In genomic region chr11:95779366-95779765, GRCm38 (mm10) we compare ENCODE assay signal across 20 mouse cellular contexts. TPM values are rescaled to one million over a fixed set of nuclear protein-coding genes. Genes with fewer than 3 reads are reported as not detected.
DNase-seq lines count a peak whose midpoint lies in the region; ATAC-seq and TF ChIP-seq lines count a peak whose summit lies in the region.
"Had no signal": no experiment of that assay in that cellular context is flagged by ENCODE, and none has a peak within 500 bp of the region (broad histone marks: within the 10 kb centered on the region; RNA-seq: fewer than 3 reads in every experiment).

No protein-coding gene starts in this region.

- no peak for ATAC-seq in liver, embryonic 13.5 days (ENCODE audit: low read depth)
- ATAC-seq: CD4-positive, CD25-positive, alpha-beta regulatory T cell, adult 4 months; forebrain, postnatal 0 days; hindbrain, embryonic 16.5 days; intestine, embryonic 15.5 days; midbrain, embryonic 13.5 days had no signal

- no peak for TF ChIP-seq CTCF in C2C12 (IDR thresholded peaks at IDR 0.05; ENCODE audit: control insufficient read depth, insufficient read depth, insufficient read length)
- no peak for TF ChIP-seq CTCF in embryonic fibroblast, embryonic 13.5 days (IDR thresholded peaks at IDR 0.05; ENCODE audit: borderline replicate concordance, insufficient read depth, low read length)

- H3K4me1 ChIP-seq in liver, embryonic 13.5 days (replicated peaks): peaks cover 42% of the 10 kb centered on the region
- H3K4me1 ChIP-seq in embryonic fibroblast, embryonic 13.5 days (ENCODE audit: control insufficient read depth, insufficient read depth, low read length): peaks cover 6% of the 10 kb centered on the region; the same call in 1 of the 2 replicates
- no peaks in the 10 kb centered on the region for H3K4me1 ChIP-seq in hindbrain, embryonic 10.5 days (replicated peaks)
- H3K4me1 ChIP-seq: intestine, embryonic 15.5 days; limb, embryonic 10.5 days; midbrain, embryonic 13.5 days; neural tube, embryonic 12.5 days; stomach, embryonic 15.5 days had no signal

- H3ac ChIP-seq in C2C12 (ENCODE audit: control insufficient read depth, insufficient read length, low read depth) (no peak overlapping the region), myocyte (ENCODE audit: control insufficient read depth, insufficient read length) (no peak overlapping the region)

- H3K79me3 ChIP-seq in C2C12 (ENCODE audit: low read depth): no peaks in the 10 kb centered on the region

- DNase-seq in liver, embryonic 13.5 days: no peak
- DNase-seq in liver: no peak
- no peak for DNase-seq in embryo, embryonic 9.5 days (ENCODE audit: extremely low spot score)
- no peak for DNase-seq in hindbrain, embryonic 10.5 days (ENCODE audit: low spot score)
- DNase-seq: cerebellum, adult 11-12 months; embryo, embryonic 11 days; forebrain, postnatal 0 days; heart, postnatal 4 days had no signal

- no peaks in the 10 kb centered on the region for H3K79me2 ChIP-seq in C2C12 (ENCODE audit: control insufficient read depth, insufficient read depth)
- H3K79me2 ChIP-seq in myocyte (ENCODE audit: control insufficient read depth, insufficient read depth): no peaks in the 10 kb centered on the region

- 84% methylated on average over 4 of the region's 4 CpGs for WGBS in liver, embryonic 13.5 days (ENCODE audit: insufficient replicate concordance)
- 92% methylated on average over 4 of the region's 4 CpGs for WGBS in hindbrain, embryonic 10.5 days

- H3K36me3 ChIP-seq in liver, embryonic 13.5 days: 0 out of 2 replicates have a peak, but pooled peaks cover 5% of the 10 kb centered on the region
- no peaks in the 10 kb centered on the region for H3K36me3 ChIP-seq in C2C12 (ENCODE audit: control insufficient read depth, insufficient read depth)
- no peaks in the 10 kb centered on the region for H3K36me3 ChIP-seq in myocyte (ENCODE audit: control insufficient read depth, insufficient read depth)
- no peaks in the 10 kb centered on the region; the same call in 1 of the 2 replicates for H3K36me3 ChIP-seq in hindbrain, embryonic 10.5 days
- H3K36me3 ChIP-seq: intestine, embryonic 15.5 days; neural tube, embryonic 12.5 days; stomach, embryonic 15.5 days had no signal

- peak overlapping the region; percentile 69 for H3K4me2 ChIP-seq in liver, embryonic 13.5 days
- peak overlapping the region; percentile 72 for H3K4me2 ChIP-seq in myocyte (ENCODE audit: low read depth)
- H3K4me2 ChIP-seq: intestine, embryonic 15.5 days; midbrain, embryonic 13.5 days; neural tube, embryonic 12.5 days; stomach, embryonic 15.5 days had no signal

- TF ChIP-seq POLR2A in embryonic fibroblast, embryonic 13.5 days (IDR thresholded peaks at IDR 0.05; ENCODE audit: low read depth, low read length): no peak
- TF ChIP-seq POLR2A in myocyte (IDR thresholded peaks at IDR 0.05; ENCODE audit: insufficient read length, low read depth): no peak

- H3K9ac ChIP-seq in liver, embryonic 13.5 days: peak overlapping the region; percentile 77
- H3K9ac ChIP-seq: forebrain, postnatal 0 days; intestine, embryonic 15.5 days; midbrain, embryonic 13.5 days; neural tube, embryonic 12.5 days; stomach, embryonic 15.5 days had no signal

- peak overlapping the region; percentile 56 for H3K4me3 ChIP-seq in liver, embryonic 13.5 days (replicated peaks)
- H3K4me3 ChIP-seq in C2C12 (ENCODE audit: insufficient read depth, poor library complexity, severe bottlenecking) (no peak overlapping the region), myocyte (no peak overlapping the region)
- no peak overlapping the region for H3K4me3 ChIP-seq in embryonic fibroblast, embryonic 13.5 days (ENCODE audit: insufficient read depth, low read length)
- H3K4me3 ChIP-seq in hindbrain, embryonic 10.5 days: no peak overlapping the region
- H3K4me3 ChIP-seq: intestine, embryonic 15.5 days; limb, embryonic 10.5 days; midbrain, embryonic 13.5 days; neural tube, embryonic 12.5 days; stomach, embryonic 15.5 days had no signal

- peak overlapping the region; percentile 96 for H3K27ac ChIP-seq in liver, embryonic 13.5 days
- H3K27ac ChIP-seq in embryonic fibroblast, embryonic 13.5 days (ENCODE audit: insufficient read depth, low read length): peak overlapping the region; percentile 7; the same call in 1 of the 2 replicates
- H3K27ac ChIP-seq in hindbrain, embryonic 10.5 days: no peak overlapping the region
- H3K27ac ChIP-seq: intestine, embryonic 15.5 days; limb, embryonic 10.5 days; midbrain, embryonic 13.5 days; neural tube, embryonic 12.5 days; stomach, embryonic 15.5 days had no signal

- H3K9me3 ChIP-seq in liver, embryonic 13.5 days (replicated peaks): no peaks in the 10 kb centered on the region
- no peaks in the 10 kb centered on the region for H3K9me3 ChIP-seq in hindbrain, embryonic 10.5 days
- H3K9me3 ChIP-seq: intestine, embryonic 15.5 days; limb, embryonic 10.5 days; megakaryocyte, embryonic 14.5 days; midbrain, embryonic 13.5 days; neural tube, embryonic 12.5 days; stomach, embryonic 15.5 days had no signal

- H3K27me3 ChIP-seq in liver, embryonic 13.5 days: no peaks in the 10 kb centered on the region
- H3K27me3 ChIP-seq in C2C12 (ENCODE audit: control insufficient read depth, insufficient read depth, insufficient read length): no peaks in the 10 kb centered on the region
- H3K27me3 ChIP-seq in myocyte (ENCODE audit: control insufficient read depth, insufficient read depth, insufficient read length): no peaks in the 10 kb centered on the region
- no peaks in the 10 kb centered on the region for H3K27me3 ChIP-seq in hindbrain, embryonic 10.5 days (ENCODE audit: insufficient read depth, poor library complexity, severe bottlenecking)
- H3K27me3 ChIP-seq: intestine, embryonic 15.5 days; midbrain, embryonic 13.5 days; neural tube, embryonic 12.5 days; stomach, embryonic 15.5 days had no signal

TF ChIP-seq in C2C12, 6 proteins besides CTCF, POLR2A, EP300 and RAD21:
- peak; percentile 69 for TF ChIP-seq MYOD1 (IDR thresholded peaks at IDR 0.05; ENCODE audit: control insufficient read depth, insufficient read length, low read depth)
- TF ChIP-seq USF1 (IDR thresholded peaks at IDR 0.05; ENCODE audit: low read depth): no peak
- TF ChIP-seq MAX (IDR thresholded peaks at IDR 0.05): peak; percentile 73
- TF ChIP-seq FOSL1 (IDR thresholded peaks at IDR 0.05; ENCODE audit: insufficient read depth, low read length, poor library complexity, severe bottlenecking): peak; percentile 98
- peak; percentile 56 for TF ChIP-seq CEBPB (IDR thresholded peaks at IDR 0.05; ENCODE audit: low read depth)
- TF ChIP-seq MYOG (IDR thresholded peaks at IDR 0.05; ENCODE audit: control insufficient read depth, extremely low read depth, insufficient read length): no peak

TF ChIP-seq in myocyte, 11 proteins besides CTCF, POLR2A, EP300 and RAD21:
- TF ChIP-seq MYOD1 (IDR thresholded peaks at IDR 0.05; ENCODE audit: control insufficient read depth in 1 of 3, insufficient read length in 2 of 3, low read depth in 2 of 3) (peak in 2 of 3 experiments; percentile 19 to 33), TCF3 (IDR thresholded peaks at IDR 0.05; ENCODE audit: insufficient read length, low read depth) (no peak), CEBPB (IDR thresholded peaks at IDR 0.05; ENCODE audit: insufficient read depth, poor library complexity, severe bottlenecking) (peak; percentile 56), POLR2AphosphoS2 (IDR thresholded peaks at IDR 0.05; ENCODE audit: insufficient read length, low read depth) (no peak)
TF ChIP-seq in myocyte: peak in this region for 2.

RNA-seq across cellular contexts. Expression of gene Phospho1, which starts 44.9 kb away (rescaled TPM):
- 5.2 and 6.2 TPM in 2 replicates for polyA plus RNA-seq in liver, embryonic 13.5 days (2015; fragmentation: Nextera tagmentation; extraction: Ambion mirVana)
- polyA plus RNA-seq in C2C12 (2012; fragmentation: generic; extraction: Trizol) (98.3 TPM), myocyte (2012; fragmentation: generic; extraction: Trizol) (165 TPM)
- 5.5 TPM in 2 replicates for polyA plus RNA-seq in embryonic fibroblast, embryonic 13.5 days (2011; ENCODE audit: insufficient read length, low read depth, missing spikeins)
- 0.42 and 0.86 TPM in 2 replicates for polyA plus RNA-seq in hindbrain, embryonic 10.5 days (2016; fragmentation: Nextera tagmentation; extraction: Ambion mirVana)
- polyA plus RNA-seq: CD4-positive, CD25-positive, alpha-beta regulatory T cell, adult 4 months; forebrain, embryonic 11.5 days; forebrain, postnatal 0 days; hindbrain, embryonic 16.5 days; limb, embryonic 10.5 days; midbrain, embryonic 13.5 days; neural tube, embryonic 12.5 days had no signal

RNA-seq across cellular contexts. Expression of gene B130006D01Rik, which starts 56.0 kb away (rescaled TPM):
- polyA plus RNA-seq in liver, embryonic 13.5 days (2015; fragmentation: Nextera tagmentation; extraction: Ambion mirVana): 0.37 and 0.44 TPM in 2 replicates
- 0.02 TPM for polyA plus RNA-seq in C2C12 (2012; fragmentation: generic; extraction: Trizol)
- 0.89 and 0.93 TPM in 2 replicates for polyA plus RNA-seq in embryonic fibroblast, embryonic 13.5 days (2011; ENCODE audit: insufficient read length, low read depth, missing spikeins)
- polyA plus RNA-seq in myocyte (2012; fragmentation: generic; extraction: Trizol): 0.02 TPM
- 1.1 and 1.4 TPM in 2 replicates for polyA plus RNA-seq in hindbrain, embryonic 10.5 days (2016; fragmentation: Nextera tagmentation; extraction: Ambion mirVana)

RNA-seq across cellular contexts. Expression of gene Gngt2, which starts 57.6 kb away (rescaled TPM):
- polyA plus RNA-seq in liver, embryonic 13.5 days (2015; fragmentation: Nextera tagmentation; extraction: Ambion mirVana): 13.8 and 15.3 TPM in 2 replicates
- polyA plus RNA-seq in C2C12 (2012; fragmentation: generic; extraction: Trizol) (2.7 TPM), myocyte (2012; fragmentation: generic; extraction: Trizol) (1.1 TPM)
- 2.4 and 5.6 TPM in 2 replicates for polyA plus RNA-seq in embryonic fibroblast, embryonic 13.5 days (2011; ENCODE audit: insufficient read length, low read depth, missing spikeins)
- 7.9 and 8.4 TPM in 2 replicates for polyA plus RNA-seq in hindbrain, embryonic 10.5 days (2016; fragmentation: Nextera tagmentation; extraction: Ambion mirVana)

Comparison
In these comparisons a context has a peak if more than half of its experiments do, and no peak if none do; other contexts are left out.
1. RNA of gene Phospho1, which starts 44.9 kb away (polyA plus RNA-seq): 165 TPM in myocyte (single experiment) and 98.3 TPM in C2C12 (single experiment); 5.2 to 6.2 TPM in liver, embryonic 13.5 days, 5.5 TPM in embryonic fibroblast, embryonic 13.5 days and 0.42 to 0.86 TPM in hindbrain, embryonic 10.5 days; every median in the first group is over 10 times any median in the second.